8 mouse cellular contexts compared by ENCODE assay signal in genomic region chr9:44083392-44084121, GRCm38 (mm10). TPM values are rescaled to one million over a fixed set of nuclear protein-coding genes. Genes with fewer than 3 reads are reported as not detected.
DNase-seq lines count a peak whose midpoint lies in the region; ATAC-seq and TF ChIP-seq lines count a peak whose summit lies in the region.

No protein-coding gene starts in this region.

- peak overlapping the region; percentile 95 for H3K4me2 ChIP-seq in liver, embryonic 15.5 days

- no peaks in the 10 kb centered on the region for H3K9me3 ChIP-seq in liver, embryonic 15.5 days (replicated peaks)

- no peak overlapping the region for H3K9ac ChIP-seq in liver, embryonic 15.5 days

- no peaks in the 10 kb centered on the region for H3K27me3 ChIP-seq in testis, adult 2 months (ENCODE audit: control insufficient read depth, insufficient read depth, low read length)
- H3K27me3 ChIP-seq in kidney, adult 2 months (replicated peaks; ENCODE audit: control insufficient read depth, insufficient read depth, low read length): no peaks in the 10 kb centered on the region
- peaks cover 70% of the 10 kb centered on the region for H3K27me3 ChIP-seq in liver, embryonic 15.5 days

- peaks cover 18% of the 10 kb centered on the region for H3K4me1 ChIP-seq in testis, adult 2 months (ENCODE audit: control insufficient read depth, insufficient read depth, low read length)
- peaks cover 33% of the 10 kb centered on the region for H3K4me1 ChIP-seq in kidney, adult 2 months (ENCODE audit: control insufficient read depth, insufficient read depth, low read length)
- H3K4me1 ChIP-seq in liver, embryonic 15.5 days (replicated peaks): peaks cover 39% of the 10 kb centered on the region

- peak; percentile 46 to 64 for DNase-seq in adrenal gland, adult (ENCODE audit: inconsistent age in 2 of 2, low spot score in 1 of 2)
- DNase-seq in adrenal gland, postnatal 4 days (ENCODE audit: low spot score in 2 of 2): no peak
- DNase-seq in testis, postnatal 14 days (ENCODE audit: low spot score): no peak
- DNase-seq in kidney, adult 2 months: peak; percentile 94
- DNase-seq in testis, postnatal 10 days (ENCODE audit: low spot score): peak; percentile 44
- no peak for DNase-seq in adrenal gland, postnatal 25 days

- WGBS in kidney, adult 2 months: 21% methylated on average over 23 of the region's 23 CpGs
- WGBS in liver, embryonic 15.5 days (ENCODE audit: insufficient replicate concordance): 9% methylated on average over 23 of the region's 23 CpGs

- peak overlapping the region; percentile 93 for H3K27ac ChIP-seq in testis, adult 2 months (ENCODE audit: control insufficient read depth, insufficient read depth, low read depth, low read length)
- peak overlapping the region; percentile 93 for H3K27ac ChIP-seq in kidney, adult 2 months (ENCODE audit: insufficient read depth, low read depth, low read length)
- no peak overlapping the region for H3K27ac ChIP-seq in liver, embryonic 15.5 days (replicated peaks)

- TF ChIP-seq CTCF in testis, adult 2 months (IDR thresholded peaks at IDR 0.05; ENCODE audit: control insufficient read depth, insufficient read depth, insufficient replicate concordance, low read depth, low read length): no peak
- TF ChIP-seq CTCF in kidney, adult 2 months (conservative IDR thresholded peaks at IDR 0.05; ENCODE audit: insufficient read depth, insufficient read length, low read depth, low read length): no peak

- H3K4me3 ChIP-seq in testis, adult 2 months (ENCODE audit: control insufficient read depth, low read depth, low read length): peak overlapping the region; percentile 97
- peak overlapping the region; percentile 7 for H3K4me3 ChIP-seq in kidney, adult 2 months (ENCODE audit: insufficient read depth, low read depth, low read length)
- H3K4me3 ChIP-seq in liver, embryonic 15.5 days (replicated peaks): peak overlapping the region; percentile 61

- H3K36me3 ChIP-seq in testis, adult 2 months (ENCODE audit: control insufficient read depth, insufficient read depth, low read length): no peaks in the 10 kb centered on the region; the same call in none of the 2 replicates
- H3K36me3 ChIP-seq in kidney, adult 2 months (ENCODE audit: control insufficient read depth, insufficient read depth, low read length): no peaks in the 10 kb centered on the region
- H3K36me3 ChIP-seq in liver, embryonic 15.5 days (replicated peaks): no peaks in the 10 kb centered on the region

- no peak for ATAC-seq in liver, embryonic 15.5 days (ENCODE audit: insufficient read depth)

- TF ChIP-seq POLR2A in testis, adult 2 months (IDR thresholded peaks at IDR 0.05; ENCODE audit: control insufficient read depth, low read depth, low read length): no peak
- TF ChIP-seq POLR2A in kidney, adult 2 months (IDR thresholded peaks at IDR 0.05; ENCODE audit: low read depth, low read length): no peak

RNA-seq across cellular contexts. Expression of gene Usp2, which starts 16.7 kb away (rescaled TPM):
- 10 to 100 TPM; 21.8 to 24.7 TPM for total RNA-seq in adrenal gland, postnatal 4 days (2021)
- 597 and 615 TPM in 2 replicates for polyA plus RNA-seq in testis, adult 2 months (2012; rRNA removed)
- 55.5 and 66.8 TPM in 2 replicates for polyA plus RNA-seq in kidney, adult 2 months (2012; rRNA removed)
- 3.7 and 4.3 TPM in 2 replicates for polyA plus RNA-seq in liver, embryonic 15.5 days (2015; fragmentation: Nextera tagmentation; extraction: Ambion mirVana)
- total RNA-seq in adrenal gland, postnatal 25 days (2021): 20.9 and 22.8 TPM in 2 replicates

RNA-seq across cellular contexts. Expression of gene Mfrp, which starts 18.0 kb away (rescaled TPM):
- total RNA-seq in adrenal gland, postnatal 4 days (2021): under 1 TPM in 1 of 2 experiments, not detected in 1; 0.17 TPM
- polyA plus RNA-seq in testis, adult 2 months (2012; rRNA removed): 1.4 and 3.4 TPM in 2 replicates
- 4.4 and 5.4 TPM in 2 replicates for polyA plus RNA-seq in kidney, adult 2 months (2012; rRNA removed)
- 0.10 TPM in 1 of 2 replicates, not detected in the other for polyA plus RNA-seq in liver, embryonic 15.5 days (2015; fragmentation: Nextera tagmentation; extraction: Ambion mirVana)
- not detected in 2 replicates for total RNA-seq in adrenal gland, postnatal 25 days (2021)

RNA-seq across cellular contexts. Expression of gene C1qtnf5, which starts 23.5 kb away (rescaled TPM):
- 10 to 100 TPM in 1 of 2 experiments, 1 to 10 TPM in 1; 9.7 to 17.4 TPM for total RNA-seq in adrenal gland, postnatal 4 days (2021)
- polyA plus RNA-seq in testis, adult 2 months (2012; rRNA removed): 2.0 and 3.1 TPM in 2 replicates
- 16.8 and 19.6 TPM in 2 replicates for polyA plus RNA-seq in kidney, adult 2 months (2012; rRNA removed)
- 0.29 and 0.53 TPM in 2 replicates for polyA plus RNA-seq in liver, embryonic 15.5 days (2015; fragmentation: Nextera tagmentation; extraction: Ambion mirVana)
- total RNA-seq in adrenal gland, postnatal 25 days (2021): 9.9 and 10.9 TPM in 2 replicates

RNA-seq across cellular contexts. Expression of gene Gm49380, which starts 29.7 kb away (rescaled TPM):
- under 1 TPM; 0.11 to 0.51 TPM for total RNA-seq in adrenal gland, postnatal 4 days (2021)
- polyA plus RNA-seq in testis, adult 2 months (2012; rRNA removed): 1.2 and 1.6 TPM in 2 replicates
- not detected in 2 replicates for polyA plus RNA-seq in kidney, adult 2 months (2012; rRNA removed)
- not detected in 2 replicates for polyA plus RNA-seq in liver, embryonic 15.5 days (2015; fragmentation: Nextera tagmentation; extraction: Ambion mirVana)
- total RNA-seq in adrenal gland, postnatal 25 days (2021): 0.82 and 1.5 TPM in 2 replicates

RNA-seq across cellular contexts. Expression of gene Rnf26, which starts 29.8 kb away (rescaled TPM):
- total RNA-seq in adrenal gland, postnatal 4 days (2021): 10 to 100 TPM; 42.5 to 45.8 TPM
- polyA plus RNA-seq in testis, adult 2 months (2012; rRNA removed): 37.5 and 38.3 TPM in 2 replicates
- 28.8 and 30.9 TPM in 2 replicates for polyA plus RNA-seq in kidney, adult 2 months (2012; rRNA removed)
- 35.2 and 38.4 TPM in 2 replicates for polyA plus RNA-seq in liver, embryonic 15.5 days (2015; fragmentation: Nextera tagmentation; extraction: Ambion mirVana)
- total RNA-seq in adrenal gland, postnatal 25 days (2021): 30.3 and 36.4 TPM in 2 replicates

Comparison
In these comparisons a context has a peak if more than half of its experiments do, and no peak if none do; other contexts are left out.
1. DNase-seq: peak in adrenal gland, adult (2 of 2), kidney, adult 2 months (single experiment) and testis, postnatal 10 days (single experiment); none in adrenal gland, postnatal 4 days (0 of 2), testis, postnatal 14 days (single experiment) and adrenal gland, postnatal 25 days (single experiment).
2. H3K4me3 ChIP-seq: peak in every context shown above with its lines; median percentile 97 in testis, adult 2 months; 61 in liver, embryonic 15.5 days; 7 in kidney, adult 2 months.
3. RNA of gene Usp2, which starts 16.7 kb away (polyA plus RNA-seq): 597 to 615 TPM in testis, adult 2 months and 55.5 to 66.8 TPM in kidney, adult 2 months; 3.7 to 4.3 TPM in liver, embryonic 15.5 days; every median in the first group is over 10 times any median in the second.